Mouse (Mus musculus) G1E (cell line): ENCODE results near the gene Ntn1.

ENCODE experiments used
- CTCF ChIP-seq: IDR thresholded peaks from 2 replicates; pipeline ENCODE4 v1.5.1; 2012; ENCODE audit warnings: low read depth, low read length, inconsistent platforms, mixed read lengths
- GATA1 ChIP-seq: IDR thresholded peaks from 2 replicates; pipeline ENCODE4 v1.6.1; 2012; ENCODE audit warnings: borderline replicate concordance, low read length, inconsistent platforms, mixed read lengths

DNA sequence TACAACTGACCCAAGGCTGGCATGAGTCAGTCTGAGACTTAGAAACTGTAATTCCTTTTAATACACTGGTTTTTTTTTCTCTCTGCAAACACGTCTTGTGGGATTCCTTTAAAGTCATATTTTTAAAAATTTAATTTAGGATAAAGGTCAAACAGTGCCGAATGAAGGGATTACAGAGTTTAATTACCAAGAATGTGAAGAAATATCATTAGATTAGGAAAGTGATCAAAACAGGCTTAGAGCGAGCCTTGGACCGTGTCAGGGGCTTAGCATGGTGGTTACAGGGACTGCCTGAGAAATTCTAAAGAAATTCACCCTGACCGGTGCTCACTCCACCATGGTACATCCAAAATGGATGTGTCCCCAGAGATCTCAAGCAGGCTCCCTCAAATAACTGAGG, 57.9 kb downstream of the Ntn1 start:
- TF ChIP-seq CTCF (no peak), GATA1 (no peak)
